Mouse (Mus musculus): ENCODE data around the gene Cdc5l.

DNA sequence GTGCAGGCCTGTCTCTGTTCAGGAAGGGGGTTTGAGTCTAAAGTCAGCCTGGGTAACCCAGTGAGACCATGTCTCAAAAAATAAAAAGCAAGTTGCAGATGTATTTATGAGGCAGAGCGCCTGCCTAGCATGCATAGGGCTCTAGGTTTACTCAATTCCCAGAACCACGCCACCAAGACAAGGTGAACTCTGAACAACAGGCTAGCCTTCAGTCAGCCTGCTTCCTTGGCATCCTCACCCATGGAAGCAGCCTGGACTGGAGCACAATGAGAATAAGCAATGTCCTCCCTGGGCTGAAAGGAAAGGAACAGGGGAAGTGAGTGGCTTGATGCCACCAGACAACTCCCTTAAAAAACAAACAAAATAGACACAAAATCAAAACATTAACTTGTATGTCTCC lies 35.5 kb downstream of the Cdc5l start:
- no peak for TF ChIP-seq CTCF (IDR thresholded peaks at IDR 0.05; ENCODE audit: low read depth)
- no peak for TF ChIP-seq EP300 (IDR thresholded peaks at IDR 0.05; ENCODE audit: low read depth)
